Mouse (Mus musculus) heart, postnatal 0 days (tissue): ENCODE results near the gene Scfd2.

Source experiments
- CTCF ChIP-seq: IDR thresholded peaks from 2 replicates; pipeline ENCODE4 v1.5.1; 2016; ENCODE audit warnings: antibody characterized with exemption, control low read depth, low read depth
- EP300 ChIP-seq: IDR thresholded peaks from 2 replicates; pipeline ENCODE4 v1.6.1; 2016; ENCODE audit warnings: antibody characterized with exemption, low read depth

DNA sequence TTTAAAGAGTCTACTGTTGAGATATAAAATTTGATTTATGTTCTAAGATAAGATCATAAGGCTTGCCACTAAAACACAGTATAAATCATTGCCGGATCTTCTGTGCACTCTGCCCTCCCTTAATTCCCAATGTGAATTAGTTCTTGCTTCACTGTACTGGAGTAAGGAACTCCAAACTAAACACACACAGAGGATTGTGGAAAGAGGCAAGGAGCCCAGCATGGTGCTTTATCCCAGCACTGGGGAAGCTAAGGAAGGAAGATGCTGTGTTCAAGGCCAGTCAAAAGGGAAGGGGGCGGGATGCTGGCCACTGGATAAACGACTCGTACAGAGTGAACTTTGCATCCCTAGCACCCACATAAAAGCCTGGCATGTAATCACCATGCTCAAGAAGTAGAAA lies 51.1 kb downstream of the Scfd2 start:
- TF ChIP-seq CTCF (no peak), EP300 (no peak)
